Mouse (Mus musculus) c-Kit-positive CD71-negative TER-119-negative erythroid progenitor cells, embryonic 14.5 days (primary cell): ENCODE results near the gene Il31.
A peak's percentile ranks its signal among the peaks of the same experiment; 100 is the strongest.
"Not testable (repeated sequence)": the region's sequence is repeated elsewhere in the genome, so short reads cannot be mapped to it uniquely, and the experiment has no call there.

Source experiments
- DNase-seq: peaks from one replicate; pipeline ENCODE4 v3.0.0-alpha.2; 2013; ENCODE audit warnings: low read depth

Il31 gene

GRCm38 (mm10) chr5:123489112-123489785 is at the start of gene Il31, which contains the start of gene Lrrc43:
Il31 (minus strand) TSS chr5:123489489.
Lrrc43 (plus strand) TSS chr5:123489305.
- DNase-seq = no peak

GRCm38 (mm10) chr5:123533801-123534200 is 44.5 kb upstream of the Il31 start:
- DNase-seq = no peak

- no peak for DNase-seq
Measured at GRCm38 (mm10) chr5:123530056-123530455, 40.8 kb upstream of the Il31 start.

- no peak for DNase-seq
Measured at GRCm38 (mm10) chr5:123528641-123529040, 39.4 kb upstream of the Il31 start.

- DNase-seq = no peak
Measured at GRCm38 (mm10) chr5:123525916-123526495, 36.7 kb upstream of the Il31 start.

GRCm38 (mm10) chr5:123525281-123525680 is 36.0 kb upstream of the Il31 start, which contains the start of gene Gm49027:
Gm49027 (minus strand) TSS chr5:123525488.
- DNase-seq = no peak

GRCm38 (mm10) chr5:123524393-123524750 is 35.1 kb upstream of the Il31 start:
- DNase-seq = peak; percentile 69

- peak; percentile 95 for DNase-seq
Measured at GRCm38 (mm10) chr5:123523692-123524392, 34.6 kb upstream of the Il31 start, which contains the start of gene Diablo. Diablo (minus strand) TSS chr5:123524176.

GRCm38 (mm10) chr5:123522166-123522565 is 32.9 kb upstream of the Il31 start:
- no peak for DNase-seq

- no peak for DNase-seq
Measured at GRCm38 (mm10) chr5:123521621-123522020, 32.3 kb upstream of the Il31 start.

- DNase-seq = no peak
Measured at GRCm38 (mm10) chr5:123520666-123521065, 31.4 kb upstream of the Il31 start.

GRCm38 (mm10) chr5:123514871-123515270 is 25.6 kb upstream of the Il31 start:
- DNase-seq = no peak

GRCm38 (mm10) chr5:123512102-123512501 is 22.8 kb upstream of the Il31 start:
- no peak for DNase-seq

GRCm38 (mm10) chr5:123511426-123511825 is 22.1 kb upstream of the Il31 start:
- DNase-seq = not testable (repeated sequence)

- DNase-seq = no peak
Measured at GRCm38 (mm10) chr5:123510160-123510559, 20.9 kb upstream of the Il31 start, which contains the start of gene B3gnt4. B3gnt4 (plus strand) TSS chr5:123510460.

GRCm38 (mm10) chr5:123508921-123509320 is 19.6 kb upstream of the Il31 start:
- no peak for DNase-seq

- DNase-seq = peak; percentile 81
Measured at GRCm38 (mm10) chr5:123507936-123508723, 18.8 kb upstream of the Il31 start.

- no peak for DNase-seq
Measured at GRCm38 (mm10) chr5:123501973-123502372, 12.7 kb upstream of the Il31 start.

GRCm38 (mm10) chr5:123499717-123500116 is 10.4 kb upstream of the Il31 start:
- DNase-seq = no peak

- DNase-seq = no peak
Measured at GRCm38 (mm10) chr5:123489935-123490334, 646 bp upstream of the Il31 start.

- no peak for DNase-seq
Measured at GRCm38 (mm10) chr5:123487659-123488395, 1.5 kb downstream of the Il31 start.
